Mouse (Mus musculus): Measurements from ENCODE around the gene Apaf1. TPM values are rescaled to one million over a fixed set of nuclear protein-coding genes. Genes with fewer than 3 reads are reported as not detected.

The Apaf1 gene
- total and polyA plus RNA-seq, 3 experiments: 12.8 to 14.3 TPM; not detected in 1

DNA sequence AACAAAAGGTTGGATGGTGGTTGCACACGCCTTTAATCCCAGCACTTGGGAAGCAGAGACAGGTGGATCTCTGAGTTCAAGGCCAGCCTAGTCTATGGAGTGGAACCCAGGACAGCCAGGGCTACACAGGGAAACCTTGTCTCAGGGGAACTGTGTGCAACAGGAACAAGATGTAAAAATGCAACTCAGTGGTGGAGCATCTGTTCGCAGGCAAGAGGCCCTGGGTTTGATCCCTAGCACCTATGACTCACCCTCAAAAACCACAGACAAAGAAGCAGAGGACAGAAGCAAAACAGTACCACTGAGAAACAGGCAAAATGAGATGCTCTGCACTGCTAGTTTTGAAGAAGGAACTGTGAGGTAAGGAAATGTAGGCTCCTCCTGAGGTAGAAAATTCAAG is 5.9 kb downstream of the Apaf1 start:
- no peak for TF ChIP-seq MAZ (IDR thresholded peaks at IDR 0.05; ENCODE audit: low read depth, low read length)
- DNase-seq (ENCODE audit: low read depth, low spot score): peak; percentile 48
- Histone ChIP-seq H3K9ac (ENCODE audit: control insufficient read depth, low read depth, low read length, poor library complexity, severe bottlenecking) (no peak overlapping the region), H3K9me3 (replicated peaks; ENCODE audit: insufficient read depth, low read length) (no peaks in the 10 kb centered on the region), H3K27ac (ENCODE audit: control insufficient read depth, low read depth, low read length) (no peak overlapping the region), H3K27me3 (ENCODE audit: control insufficient read depth in 1 of 2, insufficient read depth in 2 of 2, low read length in 2 of 2) (no peaks in the 10 kb centered on the region), H3K4me3 (ENCODE audit: control insufficient read depth in 1 of 2, insufficient read depth in 1 of 2, low read depth in 2 of 2, low read length in 2 of 2) (no peak overlapping the region), H3K36me3 (ENCODE audit: control insufficient read depth in 1 of 2, insufficient read depth in 2 of 2, low read length in 2 of 2) (peaks cover 3% of the 10 kb centered on the region in 2 experiments), H3K4me1 (ENCODE audit: control insufficient read depth in 1 of 2, insufficient read depth in 2 of 2, low read length in 2 of 2) (peaks cover 3 to 4% of the 10 kb centered on the region in 2 experiments; a peak in 1 of 4 replicates), H3K79me2 (ENCODE audit: control insufficient read depth, insufficient read depth, low read length, poor library complexity) (no peaks in the 10 kb centered on the region; the same call in 1 of the 2 replicates)

DNA sequence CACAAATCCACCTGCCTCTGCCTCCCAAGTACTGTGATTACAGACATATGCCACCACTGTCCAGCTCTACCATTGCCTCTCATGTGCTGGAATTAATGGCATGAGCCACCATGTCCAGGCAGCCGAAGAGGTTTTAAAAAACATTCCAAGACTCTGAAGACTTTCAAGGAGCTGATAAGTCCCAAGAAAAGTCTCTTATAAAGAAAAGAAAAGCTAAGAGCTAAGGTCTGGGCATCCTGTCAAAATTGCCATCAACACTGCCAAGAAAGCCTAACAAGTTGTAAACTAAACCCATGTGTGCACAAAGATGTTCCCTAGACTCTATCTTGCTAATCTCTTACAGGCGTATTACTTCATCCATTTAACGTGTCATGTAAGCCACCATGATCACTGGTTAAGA is 9.2 kb downstream of the Apaf1 start:
- H3K79me2 ChIP-seq (ENCODE audit: control insufficient read depth, insufficient read depth, low read length, poor library complexity): no peaks in the 10 kb centered on the region
- peaks cover 0 to 4% of the 10 kb centered on the region in 2 experiments; a peak in 2 of 4 replicates for H3K36me3 ChIP-seq (ENCODE audit: control insufficient read depth in 1 of 2, insufficient read depth in 2 of 2, low read length in 2 of 2)
- DNase-seq (ENCODE audit: low read depth, low spot score): no peak
- no peaks in the 10 kb centered on the region for H3K4me1 ChIP-seq (ENCODE audit: control insufficient read depth in 1 of 2, insufficient read depth in 2 of 2, low read length in 2 of 2)
- TF ChIP-seq E2F4 (IDR thresholded peaks at IDR 0.05; ENCODE audit: borderline replicate concordance, low read depth, low read length): no peak
- TF ChIP-seq EP300 (IDR thresholded peaks at IDR 0.05; ENCODE audit: low read depth in 1 of 2, low read length in 2 of 2): no peak
- TF ChIP-seq ZKSCAN1 (IDR thresholded peaks at IDR 0.05; ENCODE audit: low read depth, low read length): no peak
- no peak for TF ChIP-seq ZC3H11A (IDR thresholded peaks at IDR 0.05; ENCODE audit: low read depth, low read length)
- TF ChIP-seq NRF1 (IDR thresholded peaks at IDR 0.05; ENCODE audit: insufficient read depth, low read depth, low read length, poor library complexity, severe bottlenecking): no peak
- TF ChIP-seq ELF1 (IDR thresholded peaks at IDR 0.05; ENCODE audit: low read depth, low read length): no peak
- TF ChIP-seq CHD2 (IDR thresholded peaks at IDR 0.05; ENCODE audit: low read length): no peak
- no peak for TF ChIP-seq ZMIZ1 (IDR thresholded peaks at IDR 0.05; ENCODE audit: low read depth, low read length)
- TF ChIP-seq MYB (IDR thresholded peaks at IDR 0.05; ENCODE audit: low read depth, low read length): no peak
- TF ChIP-seq TCF12 (IDR thresholded peaks at IDR 0.05; ENCODE audit: low read depth, low read length): no peak
- no peak for TF ChIP-seq ETS1 (IDR thresholded peaks at IDR 0.05; ENCODE audit: low read depth, low read length)
- no peak for TF ChIP-seq MAX (IDR thresholded peaks at IDR 0.05; ENCODE audit: low read length)
- TF ChIP-seq ZNF384 (IDR thresholded peaks at IDR 0.05; ENCODE audit: low read depth, low read length): no peak
- no peak for TF ChIP-seq NELFE (IDR thresholded peaks at IDR 0.05; ENCODE audit: low read depth, low read length)
- no peak for TF ChIP-seq POLR2A (IDR thresholded peaks at IDR 0.05; ENCODE audit: control insufficient read depth in 1 of 2, insufficient read depth in 1 of 2, low read depth in 1 of 2, low read length in 2 of 2, poor library complexity in 1 of 2)
- H3K27me3 ChIP-seq (ENCODE audit: control insufficient read depth in 1 of 2, insufficient read depth in 2 of 2, low read length in 2 of 2): no peaks in the 10 kb centered on the region
- H3K4me3 ChIP-seq (ENCODE audit: control insufficient read depth in 1 of 2, insufficient read depth in 1 of 2, low read depth in 2 of 2, low read length in 2 of 2): no peak overlapping the region
- no peak overlapping the region for H3K27ac ChIP-seq (ENCODE audit: control insufficient read depth, low read depth, low read length)
- no peaks in the 10 kb centered on the region for H3K9me3 ChIP-seq (replicated peaks; ENCODE audit: insufficient read depth, low read length)
- no peak overlapping the region for H3K9ac ChIP-seq (ENCODE audit: control insufficient read depth, low read depth, low read length, poor library complexity, severe bottlenecking)

- Histone ChIP-seq H3K9ac (ENCODE audit: control insufficient read depth, low read depth, low read length, poor library complexity, severe bottlenecking) (no peak overlapping the region), H3K27ac (ENCODE audit: control insufficient read depth, low read depth, low read length) (no peak overlapping the region), H3K79me2 (ENCODE audit: control insufficient read depth, insufficient read depth, low read length, poor library complexity) (no peaks in the 10 kb centered on the region), H3K27me3 (ENCODE audit: control insufficient read depth in 1 of 2, insufficient read depth in 2 of 2, low read length in 2 of 2) (no peaks in the 10 kb centered on the region), H3K36me3 (ENCODE audit: control insufficient read depth in 1 of 2, insufficient read depth in 2 of 2, low read length in 2 of 2) (peaks cover 0 to 8% of the 10 kb centered on the region in 2 experiments; a peak in 2 of 4 replicates), H3K9me3 (replicated peaks; ENCODE audit: insufficient read depth, low read length) (no peaks in the 10 kb centered on the region), H3K4me1 (ENCODE audit: control insufficient read depth in 1 of 2, insufficient read depth in 2 of 2, low read length in 2 of 2) (no peaks in the 10 kb centered on the region), H3K4me3 (ENCODE audit: control insufficient read depth in 1 of 2, insufficient read depth in 1 of 2, low read depth in 2 of 2, low read length in 2 of 2) (no peak overlapping the region)
- TF ChIP-seq RAD21 (IDR thresholded peaks at IDR 0.05; ENCODE audit: low read depth, low read length): peak; percentile 78
- no peak for TF ChIP-seq NELFE (IDR thresholded peaks at IDR 0.05; ENCODE audit: low read depth, low read length)
- peak in 1 of 3 experiments; percentile 70; a peak in 2 of 6 replicates for TF ChIP-seq CTCF (IDR thresholded peaks at IDR 0.05 in 2 of 3, conservative IDR thresholded peaks at IDR 0.05 in 1 of 3; ENCODE audit: control insufficient read depth in 1 of 3, insufficient read depth in 1 of 3, low read depth in 2 of 3, low read length in 3 of 3, poor library complexity in 1 of 3, severe bottlenecking in 1 of 3)
- TF ChIP-seq SMC3 (IDR thresholded peaks at IDR 0.05; ENCODE audit: low read depth, low read length): peak; percentile 64
- TF ChIP-seq SIN3A (IDR thresholded peaks at IDR 0.05; ENCODE audit: low read length): 0 out of 2 replicates have a peak, but pooled peaks have one; percentile 22
- TF ChIP-seq MAX (IDR thresholded peaks at IDR 0.05; ENCODE audit: low read length): no peak
- TF ChIP-seq ZC3H11A (IDR thresholded peaks at IDR 0.05; ENCODE audit: low read depth, low read length): peak; percentile 57
- peak; percentile 49 for DNase-seq (ENCODE audit: low read depth, low spot score)
These were observed 10.8 kb downstream of the Apaf1 start for GRCm38 (mm10) chr10:91071768-91072167.

All from MEL (cell line).